Mouse (Mus musculus) kidney, adult 8-10 months (tissue): ENCODE results near the gene Elmod2.

ENCODE experiments used
- DNase-seq, 2 experiments: peaks; one replicate each; pipeline ENCODE4 v3.0.0; 2022

Elmod2 gene

GRCm38 (mm10) chr8:83274470-83274869 is 57.8 kb downstream of the Elmod2 start:
- DNase-seq: no peak

DNA sequence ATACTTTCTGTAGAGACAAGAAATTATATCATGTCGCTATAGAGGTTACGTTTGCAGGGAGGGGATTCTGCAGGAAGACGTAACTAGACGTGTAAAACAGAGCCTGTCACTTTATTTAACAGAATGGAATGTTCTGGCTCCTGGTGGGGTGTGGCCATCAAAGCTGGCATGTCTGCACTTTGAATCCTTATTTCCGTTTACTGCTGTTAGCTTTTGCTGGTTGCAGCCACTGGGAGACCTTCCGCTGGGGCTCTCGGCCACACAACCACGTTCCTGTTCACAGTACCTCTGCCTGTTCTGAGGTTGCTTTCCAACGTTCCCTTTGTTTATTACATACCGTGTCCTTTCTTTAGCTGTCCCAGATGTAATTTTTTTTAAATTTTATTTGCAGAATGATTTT is 59.8 kb downstream of the Elmod2 start:
- no peak for DNase-seq

GRCm38 (mm10) chr8:83271172-83271571 is 61.1 kb downstream of the Elmod2 start:
- DNase-seq: no peak
